Mouse (Mus musculus): ENCODE measurements around the gene Nes. TPM values are rescaled to one million over a fixed set of nuclear protein-coding genes. Genes with fewer than 3 reads are reported as not detected.

The Nes gene
- total RNA-seq, 1 experiment = 29.4 TPM

GRCm38 (mm10) chr3:87988068-87988467 lies 17.2 kb downstream of the Nes start:
- no peak overlapping the region for H3K27ac ChIP-seq (ENCODE audit: insufficient read depth, low read depth, low read length, poor library complexity, severe bottlenecking)
- peak overlapping the region; percentile 26; the same call in 1 of the 2 replicates for H3K9ac ChIP-seq (ENCODE audit: insufficient read depth, low read depth, low read length, poor library complexity, severe bottlenecking)
- no peak for DNase-seq (ENCODE audit: low read depth, low spot score)
- H3K36me3 ChIP-seq (ENCODE audit: control insufficient read depth, insufficient read depth, low read length, poor library complexity, severe bottlenecking) = no peaks in the 10 kb centered on the region
- H3K9me3 ChIP-seq (ENCODE audit: control insufficient read depth, insufficient read depth, low read depth, low read length) = no peaks in the 10 kb centered on the region
- H3K4me1 ChIP-seq (ENCODE audit: control insufficient read depth in 2 of 2, insufficient read depth in 2 of 2, low read length in 2 of 2, poor library complexity in 1 of 2) = peaks cover 0 to 23% of the 10 kb centered on the region in 2 experiments; a peak in 2 of 4 replicates
- peak overlapping the region; percentile 53 to 60 for H3K4me3 ChIP-seq (ENCODE audit: insufficient read depth in 1 of 2, low read depth in 1 of 2, low read length in 2 of 2, poor library complexity in 1 of 2, severe bottlenecking in 1 of 2)
- TF ChIP-seq ZC3H11A (IDR thresholded peaks at IDR 0.05; ENCODE audit: borderline replicate concordance, low read depth, low read length) (no peak), ZNF384 (IDR thresholded peaks at IDR 0.05; ENCODE audit: low read depth, low read length) (no peak)
- in situ Hi-C loops (cut with MboI; ENCODE audit: low sequenced_read_pairs in 2 of 2, unreplicated experiment in 2 of 2) = loop anchor here in 1 of 2 experiments (5.0 kb wide), 1 partner anchor 51 kb away; no protein-coding TSS in a partner anchor

- DNase-seq (ENCODE audit: low read depth, low spot score) = no peak
- TF ChIP-seq CHD2 (IDR thresholded peaks at IDR 0.05; ENCODE audit: low read depth, low read length) (no peak), MAFK (IDR thresholded peaks at IDR 0.05; ENCODE audit: insufficient read depth, low read depth, low read length) (no peak)
- H3K9ac ChIP-seq (ENCODE audit: insufficient read depth, low read depth, low read length, poor library complexity, severe bottlenecking) = no peak overlapping the region
- no peak overlapping the region for H3K4me3 ChIP-seq (ENCODE audit: insufficient read depth in 1 of 2, low read depth in 1 of 2, low read length in 2 of 2, poor library complexity in 1 of 2, severe bottlenecking in 1 of 2)
- peaks cover 0 to 22% of the 10 kb centered on the region in 2 experiments; a peak in 2 of 4 replicates for H3K4me1 ChIP-seq (ENCODE audit: control insufficient read depth in 2 of 2, insufficient read depth in 2 of 2, low read length in 2 of 2, poor library complexity in 1 of 2)
- H3K36me3 ChIP-seq (ENCODE audit: control insufficient read depth, insufficient read depth, low read length, poor library complexity, severe bottlenecking) = no peaks in the 10 kb centered on the region
- no peaks in the 10 kb centered on the region for H3K9me3 ChIP-seq (ENCODE audit: control insufficient read depth, insufficient read depth, low read depth, low read length)
- no peak overlapping the region for H3K27ac ChIP-seq (ENCODE audit: insufficient read depth, low read depth, low read length, poor library complexity, severe bottlenecking)
- in situ Hi-C loops (cut with MboI; ENCODE audit: low sequenced_read_pairs in 2 of 2, unreplicated experiment in 2 of 2) = loop anchor here in 1 of 2 experiments (5.0 kb wide), 1 partner anchor 53 kb away; no protein-coding TSS in a partner anchor
These were observed 19.1 kb downstream of the Nes start for GRCm38 (mm10) chr3:87989935-87990334.

GRCm38 (mm10) chr3:87993436-87993835 lies 22.6 kb downstream of the Nes start:
- H3K27ac ChIP-seq (ENCODE audit: insufficient read depth, low read depth, low read length, poor library complexity, severe bottlenecking) = no peak overlapping the region

GRCm38 (mm10) chr3:87995331-87995730 lies 24.5 kb downstream of the Nes start:
- in situ Hi-C loops (cut with MboI; ENCODE audit: low sequenced_read_pairs in 2 of 2, unreplicated experiment in 2 of 2) = no loop called here
- no peaks in the 10 kb centered on the region for H3K36me3 ChIP-seq (ENCODE audit: control insufficient read depth, insufficient read depth, low read length, poor library complexity, severe bottlenecking)
- H3K9me3 ChIP-seq (ENCODE audit: control insufficient read depth, insufficient read depth, low read depth, low read length) = no peaks in the 10 kb centered on the region
- no peak overlapping the region for H3K4me3 ChIP-seq (ENCODE audit: insufficient read depth in 1 of 2, low read depth in 1 of 2, low read length in 2 of 2, poor library complexity in 1 of 2, severe bottlenecking in 1 of 2)
- peaks cover 0 to 9% of the 10 kb centered on the region in 2 experiments; a peak in 2 of 4 replicates for H3K4me1 ChIP-seq (ENCODE audit: control insufficient read depth in 2 of 2, insufficient read depth in 2 of 2, low read length in 2 of 2, poor library complexity in 1 of 2)
- no peak overlapping the region for H3K27ac ChIP-seq (ENCODE audit: insufficient read depth, low read depth, low read length, poor library complexity, severe bottlenecking)
- no peak for DNase-seq (ENCODE audit: low read depth, low spot score)
- H3K9ac ChIP-seq (ENCODE audit: insufficient read depth, low read depth, low read length, poor library complexity, severe bottlenecking) = no peak overlapping the region
- no peak for TF ChIP-seq ZNF384 (IDR thresholded peaks at IDR 0.05; ENCODE audit: low read depth, low read length)
- no peak for TF ChIP-seq CHD2 (IDR thresholded peaks at IDR 0.05; ENCODE audit: low read depth, low read length)
- no peak for TF ChIP-seq HCFC1 (IDR thresholded peaks at IDR 0.05; ENCODE audit: borderline replicate concordance, insufficient read depth, low read length)
- no peak for TF ChIP-seq MAFK (IDR thresholded peaks at IDR 0.05; ENCODE audit: insufficient read depth, low read depth, low read length)
- no peak for TF ChIP-seq ZC3H11A (IDR thresholded peaks at IDR 0.05; ENCODE audit: borderline replicate concordance, low read depth, low read length)

More at GRCm38 (mm10) chr3:87993436-87993835, 22.6 kb downstream of the Nes start:
- peaks cover 0 to 17% of the 10 kb centered on the region in 2 experiments; a peak in 2 of 4 replicates for H3K4me1 ChIP-seq (ENCODE audit: control insufficient read depth in 2 of 2, insufficient read depth in 2 of 2, low read length in 2 of 2, poor library complexity in 1 of 2)
- H3K36me3 ChIP-seq (ENCODE audit: control insufficient read depth, insufficient read depth, low read length, poor library complexity, severe bottlenecking) = no peaks in the 10 kb centered on the region
- no peaks in the 10 kb centered on the region for H3K9me3 ChIP-seq (ENCODE audit: control insufficient read depth, insufficient read depth, low read depth, low read length)
- TF ChIP-seq MAFK (IDR thresholded peaks at IDR 0.05; ENCODE audit: insufficient read depth, low read depth, low read length) (no peak), HCFC1 (IDR thresholded peaks at IDR 0.05; ENCODE audit: borderline replicate concordance, insufficient read depth, low read length) (no peak), ZC3H11A (IDR thresholded peaks at IDR 0.05; ENCODE audit: borderline replicate concordance, low read depth, low read length) (no peak), CHD2 (IDR thresholded peaks at IDR 0.05; ENCODE audit: low read depth, low read length) (no peak), ZNF384 (IDR thresholded peaks at IDR 0.05; ENCODE audit: low read depth, low read length) (no peak)
- H3K9ac ChIP-seq (ENCODE audit: insufficient read depth, low read depth, low read length, poor library complexity, severe bottlenecking) = no peak overlapping the region
- in situ Hi-C loops (cut with MboI; ENCODE audit: low sequenced_read_pairs in 2 of 2, unreplicated experiment in 2 of 2) = no loop called here
- H3K4me3 ChIP-seq (ENCODE audit: insufficient read depth in 1 of 2, low read depth in 1 of 2, low read length in 2 of 2, poor library complexity in 1 of 2, severe bottlenecking in 1 of 2) = no peak overlapping the region
- peak; percentile 90 for DNase-seq (ENCODE audit: low read depth, low spot score)

- no peak overlapping the region; a peak in 1 of 4 replicates for H3K4me3 ChIP-seq (ENCODE audit: insufficient read depth in 1 of 2, low read depth in 1 of 2, low read length in 2 of 2, poor library complexity in 1 of 2, severe bottlenecking in 1 of 2)
- DNase-seq (ENCODE audit: low read depth, low spot score) = no peak
- no peaks in the 10 kb centered on the region for H3K36me3 ChIP-seq (ENCODE audit: control insufficient read depth, insufficient read depth, low read length, poor library complexity, severe bottlenecking)
- no peak overlapping the region for H3K27ac ChIP-seq (ENCODE audit: insufficient read depth, low read depth, low read length, poor library complexity, severe bottlenecking)
- H3K9ac ChIP-seq (ENCODE audit: insufficient read depth, low read depth, low read length, poor library complexity, severe bottlenecking) = no peak overlapping the region
- TF ChIP-seq CHD2 (IDR thresholded peaks at IDR 0.05; ENCODE audit: low read depth, low read length) (no peak), MAFK (IDR thresholded peaks at IDR 0.05; ENCODE audit: insufficient read depth, low read depth, low read length) (no peak), HCFC1 (IDR thresholded peaks at IDR 0.05; ENCODE audit: borderline replicate concordance, insufficient read depth, low read length) (no peak), ZNF384 (IDR thresholded peaks at IDR 0.05; ENCODE audit: low read depth, low read length) (no peak), ZC3H11A (IDR thresholded peaks at IDR 0.05; ENCODE audit: borderline replicate concordance, low read depth, low read length) (no peak)
- in situ Hi-C loops (cut with MboI; ENCODE audit: low sequenced_read_pairs in 2 of 2, unreplicated experiment in 2 of 2) = no loop called here
- peaks cover 0 to 13% of the 10 kb centered on the region in 2 experiments; a peak in 2 of 4 replicates for H3K4me1 ChIP-seq (ENCODE audit: control insufficient read depth in 2 of 2, insufficient read depth in 2 of 2, low read length in 2 of 2, poor library complexity in 1 of 2)
- no peaks in the 10 kb centered on the region for H3K9me3 ChIP-seq (ENCODE audit: control insufficient read depth, insufficient read depth, low read depth, low read length)
These were observed 25.5 kb downstream of the Nes start for GRCm38 (mm10) chr3:87996401-87996800.

All from ES-E14 (cell line).